Mouse (Mus musculus): ENCODE results near the gene Prkaca. TPM values are rescaled to one million over a fixed set of nuclear protein-coding genes. Genes with fewer than 3 reads are reported as not detected.

The Prkaca gene
- total RNA-seq, 1 experiment from 2014 or later: 27.6 TPM

- ATAC-seq (replicated peaks in 1 of 2; ENCODE audit: insufficient read depth in 1 of 2, low FRiP score in 2 of 2, low TSS enrichment in 1 of 2, low read depth in 1 of 2, poor library complexity in 2 of 2, severe bottlenecking in 2 of 2): no peak
Measured at GRCm38 (mm10) chr8:84044103-84044502, 71.3 kb downstream of the Prkaca start.

GRCm38 (mm10) chr8:84044900-84045299 is 72.1 kb downstream of the Prkaca start, which contains the start of gene Rln3:
TSS of gene Rln3 (minus strand) at chr8:84045000.
- ATAC-seq (replicated peaks in 1 of 2; ENCODE audit: insufficient read depth in 1 of 2, low FRiP score in 2 of 2, low TSS enrichment in 1 of 2, low read depth in 1 of 2, poor library complexity in 2 of 2, severe bottlenecking in 2 of 2): no peak

Other genes with a start within 250 kb of the Prkaca start
- 23.2 and 24.9 TPM in 2 replicates for gene Adgre5, start 231.7 kb upstream of the Prkaca start, total RNA-seq (2017)
- gene Adgrl1, start 72.9 kb upstream of the Prkaca start, total RNA-seq (2017): 4.2 and 5.0 TPM in 2 replicates
- 0.30 TPM in 1 of 2 replicates, not detected in the other for gene Gm10644, start 17.8 kb upstream of the Prkaca start, total RNA-seq (2017)
- gene Asf1b, start 17.5 kb upstream of the Prkaca start, total RNA-seq (2017): 22.3 and 22.5 TPM in 2 replicates
- 52.8 and 53.4 TPM in 2 replicates for gene Samd1, start 24.7 kb downstream of the Prkaca start, total RNA-seq (2017)
- gene 1700067K01Rik, start 28.5 kb downstream of the Prkaca start, total RNA-seq (2017): 0.31 and 1.1 TPM in 2 replicates
- gene 2210011C24Rik, start 39.2 kb downstream of the Prkaca start, total RNA-seq (2017): not detected in 2 replicates
- gene Palm3, start 48.5 kb downstream of the Prkaca start, total RNA-seq (2017): 0.31 TPM in 1 of 2 replicates, not detected in the other
- 14.8 and 19.4 TPM in 2 replicates for gene Il27ra, start 69.6 kb downstream of the Prkaca start, total RNA-seq (2017)
- not detected in 2 replicates for gene Rln3, start 72.0 kb downstream of the Prkaca start, total RNA-seq (2017)
- 2.5 and 3.6 TPM in 2 replicates for gene Gm10643, start 92.1 kb downstream of the Prkaca start, total RNA-seq (2017)
- gene Rfx1, start 93.8 kb downstream of the Prkaca start, total RNA-seq (2017): 2.3 and 5.3 TPM in 2 replicates
- 21.0 and 23.1 TPM in 2 replicates for gene Dcaf15, start 131.8 kb downstream of the Prkaca start, total RNA-seq (2017)
- 1.4 and 2.7 TPM in 2 replicates for gene Podnl1, start 153.0 kb downstream of the Prkaca start, total RNA-seq (2017)
- gene Cc2d1a, start 174.9 kb downstream of the Prkaca start, total RNA-seq (2017): 5.8 and 7.0 TPM in 2 replicates
- 2.7 and 3.8 TPM in 2 replicates for gene 4930432K21Rik, start 175.0 kb downstream of the Prkaca start, total RNA-seq (2017)
- not detected in 2 replicates for gene Nanos3, start 212.2 kb downstream of the Prkaca start, total RNA-seq (2017)